In the genomic region with DNA sequence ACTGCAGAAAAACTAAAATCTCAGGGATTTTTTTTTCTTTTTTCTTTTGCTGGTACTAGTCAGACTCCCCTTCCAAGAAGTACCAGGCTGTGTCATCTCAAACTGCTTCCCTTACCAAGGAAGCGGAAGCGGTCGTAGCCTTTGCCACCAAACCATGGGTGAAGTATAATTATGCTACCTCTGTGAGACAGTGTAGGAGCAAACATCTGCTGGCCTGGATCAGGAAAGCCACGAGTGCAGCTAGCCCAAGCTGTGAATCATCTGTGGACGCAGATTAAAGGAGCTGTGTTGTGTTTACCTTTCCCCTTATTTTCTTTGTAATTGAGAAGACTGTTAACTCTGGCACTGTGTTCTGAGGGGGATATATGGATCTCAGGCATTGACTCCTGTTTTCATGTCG, we compare ENCODE assay signal across 21 mouse cellular contexts.
"Had no signal": no experiment of that assay in that cellular context is flagged by ENCODE, and none has a peak within 500 bp of the region (broad histone marks: within the 10 kb centered on the region; RNA-seq: fewer than 3 reads in every experiment).

No protein-coding gene starts in this region.

- DNase-seq: kidney, adult 2 months; kidney, postnatal 36 days; left cerebral cortex, postnatal 4 days; liver, postnatal 0 days; lung, embryonic 14.5 days; retina, postnatal 1 day; right cerebral cortex, postnatal 25 days; spleen, adult 18-20 months; thymus, adult 18-20 months; thymus, postnatal 36 days had no signal

- ATAC-seq: liver, postnatal 0 days; lung, postnatal 0 days; midbrain, embryonic 13.5 days; midbrain, embryonic 16.5 days had no signal

- H3K27me3 ChIP-seq: limb, embryonic 12.5 days; limb, embryonic 15.5 days; megakaryocyte, embryonic 14.5 days; midbrain, embryonic 13.5 days; neural tube, embryonic 12.5 days; stomach, embryonic 15.5 days had no signal

- H3K9me3 ChIP-seq: limb, embryonic 12.5 days; limb, embryonic 15.5 days; megakaryocyte, embryonic 14.5 days; midbrain, embryonic 10.5 days; midbrain, embryonic 13.5 days; neural tube, embryonic 12.5 days; stomach, embryonic 15.5 days had no signal

- H3K4me2 ChIP-seq: limb, embryonic 12.5 days; limb, embryonic 15.5 days; liver, embryonic 11.5 days; lung, embryonic 14.5 days; midbrain, embryonic 13.5 days; neural tube, embryonic 12.5 days; stomach, embryonic 15.5 days had no signal

- H3K4me3 ChIP-seq: limb, embryonic 12.5 days; limb, embryonic 15.5 days; megakaryocyte, embryonic 14.5 days; midbrain, embryonic 10.5 days; midbrain, embryonic 13.5 days; neural tube, embryonic 12.5 days; stomach, embryonic 15.5 days had no signal

- H3K4me1 ChIP-seq: limb, embryonic 15.5 days; midbrain, embryonic 13.5 days; stomach, embryonic 15.5 days had no signal

- H3K9ac ChIP-seq: limb, embryonic 12.5 days; limb, embryonic 15.5 days; liver, embryonic 14.5 days; liver, postnatal 0 days; lung, embryonic 14.5 days; midbrain, embryonic 13.5 days; neural tube, embryonic 12.5 days; stomach, embryonic 15.5 days had no signal

- H3K36me3 ChIP-seq: limb, embryonic 12.5 days; limb, embryonic 15.5 days; midbrain, embryonic 10.5 days; midbrain, embryonic 13.5 days; neural tube, embryonic 12.5 days; stomach, embryonic 15.5 days had no signal

- H3K27ac ChIP-seq: limb, embryonic 12.5 days; limb, embryonic 15.5 days; liver, embryonic 14.5 days; midbrain, embryonic 10.5 days; midbrain, embryonic 13.5 days; neural tube, embryonic 12.5 days; stomach, embryonic 15.5 days had no signal
